Mouse (Mus musculus) midbrain, embryonic 10.5 days (tissue): ENCODE measurements around the gene Mrpl48. TPM values are rescaled to one million over a fixed set of nuclear protein-coding genes. Genes with fewer than 3 reads are reported as not detected.
A peak's percentile ranks its signal among the peaks of the same experiment; 100 is the strongest.

ENCODE experiments used
- DNase-seq: peaks from one replicate; pipeline ENCODE4 v3.0.0-alpha.2; 2017; ENCODE audit warnings: low spot score
- H3K27ac ChIP-seq: fragments of 300-500 bp; sonication (generic); replicated peaks from 2 replicates; pipeline ENCODE4 v1.5.1; 2016; ENCODE audit warnings: mild to moderate bottlenecking
- H3K27me3 ChIP-seq: fragments of 300-500 bp; sonication (generic); 2 replicates; pipeline ENCODE4 v1.6.1; 2016; ENCODE audit warnings: low read depth, mild to moderate bottlenecking; ENCODE audit not compliant: poor library complexity, severe bottlenecking
- H3K36me3 ChIP-seq: fragments of 300-500 bp; sonication (generic); 2 replicates; pipeline ENCODE4 v1.6.1; 2016; ENCODE audit warnings: mild to moderate bottlenecking, moderate library complexity
- H3K4me1 ChIP-seq: fragments of 300-500 bp; sonication (generic); 2 replicates; pipeline ENCODE4 v1.6.1; 2016
- H3K4me3 ChIP-seq: fragments of 300-500 bp; sonication (generic); 2 replicates; pipeline ENCODE4 v1.5.1; 2016; ENCODE audit warnings: mild to moderate bottlenecking, moderate library complexity
- H3K9me3 ChIP-seq: fragments of 300-500 bp; sonication (generic); replicated peaks from 2 replicates; pipeline ENCODE4 v1.6.1; 2016; ENCODE audit warnings: mild to moderate bottlenecking
- WGBS: fragments of 180-500 bp; shearing (Covaris S2); methylation state at CpG from one replicate; pipeline ENCODE4 v1.1.7; 2016; 5-methylcytosine and 5-hydroxymethylcytosine counted together
- polyA plus RNA-seq: library from polyadenylated mRNA; unstranded; fragments of >200 nt; fragmentation: Nextera tagmentation; extraction: Ambion mirVana; gene quantifications from 2 replicates; pipeline ENCODE4 v1.2.1, GENCODE M21; 2016

Gene Mrpl48
- polyA plus RNA-seq, 1 experiment from 2014 or later = 63.2 TPM

DNA sequence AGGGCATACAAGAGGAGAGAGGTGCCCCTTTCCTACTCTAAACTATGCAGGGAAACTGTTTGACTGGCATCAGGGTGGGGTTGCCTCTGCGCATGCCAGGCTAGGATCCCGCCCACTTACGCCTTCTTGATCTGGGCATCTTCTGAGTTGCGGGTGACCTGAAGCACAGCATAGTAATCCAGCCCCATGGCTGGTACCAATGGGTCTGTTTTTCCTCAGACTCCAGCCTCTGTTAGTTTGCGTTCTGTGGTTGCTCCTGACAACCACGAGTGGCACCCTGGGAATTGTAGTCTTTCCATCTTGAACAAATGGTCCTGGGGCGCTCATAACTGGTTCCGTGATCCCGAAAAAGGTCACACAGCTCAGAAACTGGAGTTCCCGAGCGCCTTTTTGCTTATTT lies 93.5 kb downstream of the Mrpl48 start, which contains the start of gene Dnajb13:
TSS of gene Dnajb13 (minus strand) at position 388 of the 400 bp plus-strand sequence.
- 48% methylated on average over 11 of the region's 11 CpGs for WGBS
- Histone ChIP-seq H3K36me3 (no peaks in the 10 kb centered on the region), H3K27me3 (no peaks in the 10 kb centered on the region), H3K4me3 (peak within 1 kb of the TSS; percentile 16; the same call in 1 of the 2 replicates), H3K27ac (no peak within 1 kb of the TSS), H3K9me3 (no peaks in the 10 kb centered on the region), H3K4me1 (peaks cover 5% of the 10 kb centered on the region)
- DNase-seq = peak; percentile 24

DNA sequence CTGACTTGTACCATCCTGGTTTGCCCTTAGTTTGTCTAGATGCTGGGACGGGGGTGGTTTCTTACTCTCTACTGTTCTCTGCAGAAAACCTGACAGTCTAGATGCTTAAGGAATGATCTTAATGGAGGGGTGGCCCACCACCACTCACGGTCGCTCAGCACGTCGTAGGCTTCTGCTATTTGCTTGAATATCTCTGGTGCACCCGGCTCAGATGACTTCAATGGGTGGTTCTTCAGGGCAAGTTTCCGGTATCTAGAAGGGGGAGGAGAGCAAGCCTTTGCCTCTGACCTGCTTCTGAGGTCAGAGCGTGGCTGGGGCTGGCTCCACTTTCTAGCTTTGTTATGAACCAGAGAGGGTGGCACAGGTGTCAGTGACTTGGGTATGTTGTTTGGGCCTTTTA lies 96.5 kb downstream of the Mrpl48 start:
- no peak overlapping the region for H3K4me3 ChIP-seq
- H3K27ac ChIP-seq = no peak overlapping the region
- H3K27me3 ChIP-seq = no peaks in the 10 kb centered on the region
- H3K9me3 ChIP-seq = no peaks in the 10 kb centered on the region
- no peaks in the 10 kb centered on the region for H3K36me3 ChIP-seq
- 85% methylated on average over 8 of the region's 8 CpGs for WGBS
- peaks cover 5% of the 10 kb centered on the region for H3K4me1 ChIP-seq
- DNase-seq = no peak

DNA sequence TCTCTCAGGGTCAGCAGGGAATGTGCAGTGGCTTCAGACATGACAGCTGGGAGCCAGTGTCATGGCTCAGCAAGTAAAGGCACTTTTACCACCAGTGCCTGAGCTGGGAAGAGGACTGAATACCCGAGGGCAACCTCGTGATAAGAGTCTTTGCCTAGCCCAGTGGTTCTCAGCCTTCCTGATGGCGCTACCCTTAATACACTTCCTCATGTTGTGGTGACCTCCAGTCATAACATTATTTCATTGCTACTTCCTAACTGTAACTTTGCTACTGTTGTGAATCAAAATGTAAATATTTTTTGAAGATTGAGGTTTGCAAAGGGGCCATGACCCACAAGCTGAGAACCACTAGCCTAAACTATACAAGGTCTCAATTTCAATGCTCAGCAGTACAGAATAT lies 99.4 kb downstream of the Mrpl48 start:
- H3K36me3 ChIP-seq = no peaks in the 10 kb centered on the region
- H3K27me3 ChIP-seq = no peaks in the 10 kb centered on the region
- no peak overlapping the region for H3K4me3 ChIP-seq
- no peak for DNase-seq
- H3K4me1 ChIP-seq = no peaks in the 10 kb centered on the region
- H3K27ac ChIP-seq = no peak overlapping the region
- 79% methylated on average over 3 of the region's 3 CpGs for WGBS
- no peaks in the 10 kb centered on the region for H3K9me3 ChIP-seq

DNA sequence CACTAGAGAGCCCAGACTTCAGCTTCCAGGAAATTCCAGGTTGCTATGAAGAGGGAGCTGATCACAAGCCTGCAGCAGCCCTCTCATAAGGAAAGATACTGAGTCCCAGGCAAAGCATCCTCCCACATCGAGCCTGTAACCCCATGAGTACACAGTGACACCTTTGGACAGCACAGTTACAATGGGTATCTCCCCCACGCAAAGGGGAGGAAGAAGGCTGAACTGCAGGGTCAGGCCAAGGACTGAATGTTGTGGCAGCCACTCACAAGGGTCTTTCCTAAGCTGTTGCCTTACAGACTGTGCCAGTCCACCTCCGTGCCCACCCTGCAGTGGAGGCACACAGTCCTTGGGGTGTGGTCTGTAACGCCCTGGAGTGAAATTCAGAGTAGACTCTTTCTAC lies 101.6 kb downstream of the Mrpl48 start:
- Histone ChIP-seq H3K4me3 (no peak overlapping the region), H3K9me3 (no peaks in the 10 kb centered on the region), H3K4me1 (no peaks in the 10 kb centered on the region), H3K36me3 (no peaks in the 10 kb centered on the region), H3K27ac (no peak overlapping the region), H3K27me3 (no peaks in the 10 kb centered on the region)
- no peak for DNase-seq
- WGBS = 88% methylated on average over 4 of the region's 4 CpGs

DNA sequence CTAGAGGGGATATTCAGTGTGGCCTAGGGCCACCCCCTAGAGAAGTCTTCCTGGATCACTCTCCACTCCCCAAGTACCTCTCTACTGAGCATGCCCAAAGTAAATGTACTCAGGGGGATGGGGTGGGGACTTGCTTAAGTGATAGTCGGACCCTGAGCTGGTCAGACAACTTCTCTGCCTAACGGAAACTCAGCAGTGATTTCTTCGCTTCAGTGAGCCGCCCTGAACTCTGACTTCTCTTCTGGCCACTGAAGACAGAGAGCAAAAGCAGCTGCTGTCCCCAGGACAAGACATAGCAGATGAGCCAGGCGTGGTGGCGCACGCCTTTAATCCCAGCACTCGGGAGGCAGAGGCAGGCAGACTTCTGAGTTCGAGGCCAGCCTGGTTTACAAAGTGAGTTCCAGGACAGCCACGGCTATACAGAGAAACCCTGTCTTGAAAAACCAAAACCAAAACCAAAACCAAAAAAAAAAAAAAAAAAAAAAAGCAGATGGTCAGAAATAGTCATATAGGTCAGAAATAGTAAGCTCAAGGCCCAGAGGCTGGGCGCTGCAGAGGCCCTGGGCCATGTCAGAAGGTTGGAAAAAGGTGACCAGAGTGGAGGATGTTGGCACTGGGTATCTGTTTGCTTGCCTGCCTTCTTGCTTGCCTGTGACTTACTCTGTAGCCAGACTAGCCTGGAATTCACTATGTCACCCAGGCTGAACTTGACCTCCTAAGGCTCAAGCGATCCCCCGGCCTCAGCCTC lies 103.2 kb downstream of the Mrpl48 start:
- no peak overlapping the region for H3K4me3 ChIP-seq
- no peak overlapping the region for H3K27ac ChIP-seq
- no peak for DNase-seq
- H3K27me3 ChIP-seq = no peaks in the 10 kb centered on the region
- no peaks in the 10 kb centered on the region for H3K9me3 ChIP-seq
- H3K4me1 ChIP-seq = 0 out of 2 replicates have a peak, but pooled peaks cover 7% of the 10 kb centered on the region
- H3K36me3 ChIP-seq = 0 out of 2 replicates have a peak, but pooled peaks cover 1% of the 10 kb centered on the region
- 85% methylated on average over 13 of the region's 13 CpGs for WGBS

DNA sequence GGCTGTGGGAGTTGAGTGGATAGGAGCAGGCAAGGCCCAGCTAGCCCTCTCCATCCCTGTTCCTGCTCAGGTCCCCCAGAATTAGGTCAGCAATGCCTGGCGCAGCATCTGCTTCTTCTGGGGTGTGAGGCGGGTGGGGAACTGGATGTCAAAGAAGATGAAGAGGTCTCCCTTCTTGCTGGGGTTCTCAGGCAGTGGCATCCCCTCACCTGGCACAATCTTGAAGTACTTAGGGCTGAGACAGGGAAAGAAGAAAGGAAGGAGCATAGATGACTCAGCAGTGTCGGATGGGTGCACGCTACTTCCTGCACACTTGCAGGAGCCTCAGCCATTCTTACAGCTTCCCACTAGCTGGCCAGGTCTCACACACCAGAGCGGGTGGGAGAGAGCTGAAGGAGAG lies 105.0 kb downstream of the Mrpl48 start:
- Histone ChIP-seq H3K4me3 (no peak overlapping the region), H3K27ac (0 out of 2 replicates have a peak overlapping the region, but pooled peaks have one; percentile 13), H3K36me3 (peaks cover 18% of the 10 kb centered on the region), H3K4me1 (0 out of 2 replicates have a peak, but pooled peaks cover 7% of the 10 kb centered on the region), H3K9me3 (no peaks in the 10 kb centered on the region), H3K27me3 (no peaks in the 10 kb centered on the region)
- WGBS = 91% methylated on average over 5 of the region's 5 CpGs
- DNase-seq = no peak

DNA sequence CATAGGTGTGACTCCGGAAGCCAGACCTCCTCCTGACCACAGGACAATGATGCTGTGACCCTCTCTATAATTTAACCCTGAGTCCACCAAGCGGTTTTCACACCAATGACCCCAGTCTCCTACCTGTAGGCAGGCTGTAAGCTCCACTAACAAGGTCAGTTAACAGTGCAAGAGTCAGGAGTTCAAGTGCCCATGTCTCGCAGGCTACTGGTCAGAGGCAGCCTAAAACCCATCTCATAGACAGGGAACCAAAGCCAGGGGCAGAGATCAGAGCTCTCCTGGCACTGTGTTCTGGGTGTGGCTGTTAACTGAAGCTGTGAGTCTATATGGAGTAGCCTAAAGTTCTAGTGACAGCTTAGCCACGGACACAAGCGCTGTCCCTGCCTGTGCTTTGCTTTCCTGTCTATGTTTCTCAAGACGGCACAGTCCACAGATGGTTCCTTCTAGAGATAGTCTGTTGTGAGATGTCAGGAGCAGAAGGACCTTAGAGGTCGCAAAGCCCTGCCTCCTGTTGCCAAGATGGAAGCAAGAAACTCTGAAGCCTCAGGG lies 105.7 kb downstream of the Mrpl48 start:
- DNase-seq = no peak
- H3K36me3 ChIP-seq = peaks cover 25% of the 10 kb centered on the region
- WGBS = 87% methylated on average over 7 of the region's 7 CpGs

DNA sequence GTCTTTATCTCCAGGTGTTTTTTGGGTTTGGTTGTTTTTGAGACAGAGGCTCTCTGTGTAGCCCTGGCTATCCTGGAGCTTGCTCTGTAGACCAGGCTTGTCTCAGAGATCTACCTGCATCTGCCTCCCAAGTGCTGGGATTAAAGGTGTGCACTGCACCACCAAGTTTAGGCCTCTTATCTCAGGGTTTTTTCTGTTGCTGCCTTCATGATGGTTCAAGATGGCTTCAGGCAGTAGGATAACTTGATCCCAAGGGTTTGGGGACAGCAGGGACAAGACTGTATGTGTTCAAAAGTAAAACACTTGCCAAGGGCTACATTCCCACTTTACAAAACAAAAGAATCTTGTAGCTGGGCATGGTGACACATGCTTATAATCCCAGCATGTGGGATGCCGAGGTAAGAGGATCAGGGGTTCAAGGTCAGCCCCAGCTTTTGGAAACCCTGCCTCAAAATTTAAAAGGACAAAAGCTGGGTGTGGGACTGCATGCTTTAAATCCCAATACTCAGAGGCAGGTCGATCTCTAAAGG lies 106.2 kb downstream of the Mrpl48 start:
- no peaks in the 10 kb centered on the region for H3K9me3 ChIP-seq
- WGBS = 66% methylated on average over 2 of the region's 2 CpGs
- H3K4me1 ChIP-seq = 0 out of 2 replicates have a peak, but pooled peaks cover 9% of the 10 kb centered on the region
- no peaks in the 10 kb centered on the region for H3K27me3 ChIP-seq
- no peak overlapping the region for H3K4me3 ChIP-seq
- H3K27ac ChIP-seq = no peak overlapping the region
- DNase-seq = no peak
- H3K36me3 ChIP-seq = peaks cover 30% of the 10 kb centered on the region

More for the DNA sequence above, 105.7 kb downstream of the Mrpl48 start:
- Histone ChIP-seq H3K4me3 (no peak overlapping the region), H3K27me3 (no peaks in the 10 kb centered on the region), H3K27ac (no peak overlapping the region), H3K9me3 (no peaks in the 10 kb centered on the region), H3K4me1 (0 out of 2 replicates have a peak, but pooled peaks cover 7% of the 10 kb centered on the region)

DNA sequence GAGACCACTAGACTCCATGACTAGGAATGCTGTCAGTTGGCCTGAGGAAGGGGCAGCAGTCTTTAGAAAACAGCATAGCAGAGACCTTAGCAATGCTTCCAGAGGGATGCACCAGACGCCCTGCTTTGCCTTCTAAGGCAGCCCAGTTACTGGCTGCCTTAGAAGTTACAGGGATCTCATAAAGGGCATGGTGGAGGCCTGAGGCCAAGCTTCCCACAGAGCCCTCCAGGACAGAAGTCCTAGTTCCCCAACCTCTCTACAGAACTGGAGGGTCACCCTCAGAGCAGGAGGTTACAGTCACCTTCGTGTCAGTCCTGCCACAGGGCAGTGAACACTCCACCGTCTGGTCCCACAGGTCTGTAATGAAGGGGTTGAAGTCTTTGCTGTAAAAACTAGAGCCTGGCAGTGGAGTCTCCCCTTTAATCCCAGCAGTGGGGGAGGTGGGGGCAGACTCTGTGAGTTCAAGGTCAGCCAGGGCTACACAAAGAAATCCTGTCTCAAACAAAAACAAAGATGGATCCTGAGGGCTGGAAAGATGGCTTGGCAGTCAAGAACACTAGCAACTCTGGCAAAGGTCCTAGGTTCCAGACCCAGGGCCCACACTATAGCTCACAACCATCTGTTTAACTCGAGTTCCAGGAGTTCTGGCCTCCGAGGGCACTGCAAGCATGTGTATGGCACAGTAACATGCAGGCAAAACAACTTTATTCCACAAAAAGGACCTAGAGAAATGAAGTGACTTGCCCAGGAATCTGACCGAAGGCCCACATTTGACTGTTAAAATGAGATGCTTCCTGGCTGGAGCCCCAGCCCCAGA lies 106.9 kb downstream of the Mrpl48 start:
- DNase-seq = no peak

DNA sequence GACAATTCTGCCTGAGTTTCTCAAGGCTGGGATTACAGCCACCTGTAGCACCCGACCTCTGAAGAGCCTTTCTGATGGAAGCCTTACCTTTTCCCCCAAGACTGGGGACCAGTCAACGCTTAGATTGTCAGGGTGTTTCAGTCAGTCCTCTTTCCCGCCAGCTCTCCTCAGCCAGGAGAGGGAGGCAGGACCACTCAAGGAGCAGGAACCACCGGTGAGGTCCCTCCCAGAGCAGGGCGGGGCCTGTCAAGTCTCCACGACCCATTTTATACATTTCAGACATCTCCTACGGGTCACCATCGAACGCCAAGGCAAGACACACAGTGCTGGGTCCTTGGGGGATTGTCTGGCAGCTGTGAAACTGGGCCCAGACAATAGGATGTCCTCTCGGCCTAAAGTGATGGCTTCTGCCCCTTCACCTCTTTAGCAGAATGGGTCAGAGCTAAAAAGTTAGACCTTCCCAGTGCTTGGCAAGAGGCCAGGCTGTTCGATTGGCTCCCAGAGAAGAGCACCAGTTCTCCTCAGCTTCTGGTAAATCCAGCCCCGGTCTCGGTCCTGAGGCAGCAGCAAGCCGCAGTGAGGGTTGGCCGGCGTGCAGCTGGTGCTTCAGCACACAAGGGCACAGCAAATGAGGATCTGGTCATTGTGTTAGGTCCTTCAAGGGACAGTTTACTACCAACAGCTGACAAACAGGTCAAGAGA lies 107.7 kb downstream of the Mrpl48 start:
- Histone ChIP-seq H3K27me3 (no peaks in the 10 kb centered on the region), H3K4me1 (peaks cover 24% of the 10 kb centered on the region), H3K4me3 (no peak overlapping the region), H3K36me3 (peaks cover 35% of the 10 kb centered on the region), H3K9me3 (no peaks in the 10 kb centered on the region), H3K27ac (0 out of 2 replicates have a peak overlapping the region, but pooled peaks have one; percentile 14)
- WGBS = 77% methylated on average over 16 of the region's 16 CpGs
- no peak for DNase-seq

More for the DNA sequence above, 106.9 kb downstream of the Mrpl48 start:
- peaks cover 16% of the 10 kb centered on the region for H3K4me1 ChIP-seq
- no peaks in the 10 kb centered on the region for H3K9me3 ChIP-seq
- no peaks in the 10 kb centered on the region for H3K27me3 ChIP-seq
- peaks cover 35% of the 10 kb centered on the region for H3K36me3 ChIP-seq
- WGBS = 76% methylated on average over 6 of the region's 6 CpGs
- H3K27ac ChIP-seq = no peak overlapping the region
- H3K4me3 ChIP-seq = no peak overlapping the region

DNA sequence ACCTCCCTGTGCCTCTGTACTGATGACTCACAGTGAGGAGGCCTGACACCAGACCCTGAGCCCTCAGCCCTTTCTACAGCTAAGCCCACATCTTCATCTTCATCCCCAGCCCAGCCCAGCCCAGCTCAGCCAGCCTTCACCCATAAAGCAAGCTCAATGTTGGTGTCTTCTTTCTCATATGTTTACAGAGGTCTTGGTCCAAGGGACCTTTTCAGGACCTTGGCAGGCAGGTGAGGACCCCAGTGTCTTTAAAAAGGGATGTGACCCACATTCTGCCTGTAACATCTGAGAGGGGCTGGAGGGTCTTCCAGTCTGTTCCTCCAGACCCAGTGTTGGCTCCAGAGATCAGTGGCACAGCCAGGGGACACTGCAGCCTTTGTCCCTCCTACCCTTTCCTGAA lies 108.6 kb downstream of the Mrpl48 start:
- DNase-seq = no peak
- H3K4me1 ChIP-seq = peaks cover 33% of the 10 kb centered on the region
- H3K27me3 ChIP-seq = peaks cover 2% of the 10 kb centered on the region
- peaks cover 35% of the 10 kb centered on the region for H3K36me3 ChIP-seq
- H3K9me3 ChIP-seq = no peaks in the 10 kb centered on the region
- H3K4me3 ChIP-seq = no peak overlapping the region
- no peak overlapping the region for H3K27ac ChIP-seq

DNA sequence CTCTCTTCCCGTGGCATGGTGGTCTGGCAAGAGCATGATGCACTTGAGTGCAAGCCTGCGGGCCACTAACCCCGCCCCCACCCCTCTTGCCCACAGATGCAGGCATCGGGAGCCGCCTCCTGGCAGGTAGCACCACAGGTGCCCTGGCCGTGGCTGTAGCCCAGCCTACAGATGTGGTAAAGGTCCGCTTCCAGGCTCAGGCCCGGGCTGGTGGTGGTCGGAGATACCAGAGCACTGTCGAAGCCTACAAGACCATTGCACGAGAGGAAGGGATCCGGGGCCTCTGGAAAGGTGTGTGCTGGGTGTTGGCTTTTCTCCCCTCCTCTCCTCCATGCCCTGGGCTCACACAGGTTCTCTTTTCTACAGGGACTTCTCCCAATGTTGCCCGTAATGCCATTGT lies 110.1 kb downstream of the Mrpl48 start:
- Histone ChIP-seq H3K4me3 (no peak overlapping the region), H3K9me3 (no peaks in the 10 kb centered on the region), H3K4me1 (peaks cover 48% of the 10 kb centered on the region), H3K27ac (no peak overlapping the region), H3K27me3 (peaks cover 15% of the 10 kb centered on the region), H3K36me3 (peaks cover 35% of the 10 kb centered on the region)
- DNase-seq = no peak
- 95% methylated on average over 13 of the region's 13 CpGs for WGBS
